Mouse (Mus musculus): ENCODE data around the gene Ano7. TPM values are rescaled to one million over a fixed set of nuclear protein-coding genes. Genes with fewer than 3 reads are reported as not detected.

The Ano7 gene
- total and polyA plus RNA-seq, 2 experiments from 2014 or later, result 0.11 TPM; not detected in 1

DNA sequence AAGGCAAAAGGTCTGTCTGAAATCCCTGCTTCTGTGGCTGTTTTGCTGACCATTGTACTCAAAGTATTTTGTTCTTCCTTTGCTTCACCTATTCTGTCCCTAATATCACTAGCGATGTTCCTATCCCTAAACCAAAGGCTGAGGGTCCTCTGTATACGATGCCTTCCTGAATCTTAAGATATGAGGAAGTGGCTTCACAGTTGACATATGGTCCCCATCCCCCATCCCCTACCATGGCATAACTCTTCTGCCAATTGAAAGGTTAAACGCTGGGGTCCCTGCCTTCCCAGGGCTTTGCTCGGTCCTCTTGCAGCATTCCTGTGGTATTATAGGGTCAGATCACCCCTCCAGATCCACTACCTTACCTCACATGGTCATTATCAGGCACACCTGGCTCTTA is 29.7 kb downstream of the Ano7 start:
- Histone ChIP-seq H3K27ac (ENCODE audit: low read depth) (no peak overlapping the region), H3K4me2 (ENCODE audit: low read depth, low read length) (no peak overlapping the region), H3K4me1 (ENCODE audit: control insufficient read depth, insufficient read depth) (no peaks in the 10 kb centered on the region), H3K4me3 (ENCODE audit: low read depth, low read length) (no peak overlapping the region), H3K9me3 (replicated peaks; ENCODE audit: control insufficient read depth, low read length) (no peaks in the 10 kb centered on the region), H3K9ac (replicated peaks; ENCODE audit: low read depth, low read length) (no peak overlapping the region), H3K27me3 (ENCODE audit: control insufficient read depth, insufficient read depth, low read length) (0 out of 2 replicates have a peak, but pooled peaks cover 6% of the 10 kb centered on the region), H3K36me3 (replicated peaks; ENCODE audit: control insufficient read depth, insufficient read depth, low read length) (peaks cover 22% of the 10 kb centered on the region)
- 79% methylated on average over 4 of the region's 4 CpGs for WGBS
- DNase-seq (ENCODE audit: low spot score) (no peak), ATAC-seq (ENCODE audit: insufficient read depth, low read depth) (no peak)
- TF ChIP-seq EP300 (IDR thresholded peaks at IDR 0.05; ENCODE audit: low read depth), result no peak
- TF ChIP-seq CTCF (IDR thresholded peaks at IDR 0.05; ENCODE audit: low read depth), result no peak

DNA sequence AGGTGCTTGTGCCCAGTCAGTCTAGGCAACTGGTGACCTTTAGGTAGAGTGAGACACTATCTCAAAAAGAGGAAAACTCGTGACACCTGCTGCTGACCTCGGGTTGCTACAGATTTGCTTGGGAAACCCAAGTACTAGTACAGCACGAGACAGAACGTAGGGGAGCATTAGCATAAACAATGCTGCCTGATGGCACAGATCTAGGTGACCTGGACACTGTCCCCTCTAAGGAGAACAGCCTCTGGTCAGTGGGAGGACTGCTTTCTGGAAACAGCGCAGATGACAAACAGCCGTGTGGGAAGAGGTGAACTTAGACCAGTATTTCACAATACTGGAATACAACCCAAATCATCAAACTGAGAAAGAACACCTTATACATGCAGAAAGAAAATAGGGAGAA is 58.4 kb downstream of the Ano7 start:
- no peak for TF ChIP-seq EP300 (IDR thresholded peaks at IDR 0.05; ENCODE audit: low read depth)
- DNase-seq (ENCODE audit: low spot score) (no peak), ATAC-seq (ENCODE audit: insufficient read depth, low read depth) (no peak)
- Histone ChIP-seq H3K4me2 (ENCODE audit: low read depth, low read length) (no peak overlapping the region), H3K9ac (replicated peaks; ENCODE audit: low read depth, low read length) (no peak overlapping the region), H3K9me3 (replicated peaks; ENCODE audit: control insufficient read depth, low read length) (no peaks in the 10 kb centered on the region), H3K27ac (ENCODE audit: low read depth) (no peak overlapping the region), H3K4me3 (ENCODE audit: low read depth, low read length) (no peak overlapping the region), H3K36me3 (replicated peaks; ENCODE audit: control insufficient read depth, insufficient read depth, low read length) (peaks cover 87% of the 10 kb centered on the region), H3K27me3 (ENCODE audit: control insufficient read depth, insufficient read depth, low read length) (no peaks in the 10 kb centered on the region), H3K4me1 (ENCODE audit: control insufficient read depth, insufficient read depth) (no peaks in the 10 kb centered on the region)
- 73% methylated on average over 6 of the region's 6 CpGs for WGBS

DNA sequence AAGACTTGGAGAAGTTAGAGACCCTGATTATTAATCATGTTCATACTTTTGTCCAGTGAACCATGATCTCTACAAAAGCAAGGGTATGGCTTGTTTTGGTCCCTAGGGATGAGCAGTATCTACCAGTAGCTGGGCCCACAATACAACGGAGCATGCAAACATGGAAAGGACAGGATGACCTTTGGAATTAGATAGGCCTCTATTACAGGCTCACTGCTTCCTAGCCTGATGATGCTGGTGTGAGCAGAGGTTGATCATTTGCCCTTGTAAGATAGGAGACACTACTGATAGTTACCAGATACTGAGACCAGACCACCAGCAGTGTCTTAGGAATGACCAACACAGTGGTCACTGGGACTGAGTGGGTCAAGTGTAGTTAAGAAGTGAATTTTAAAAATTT is 65.6 kb downstream of the Ano7 start:
- 52% methylated on average over 1 of the region's 1 CpGs for WGBS
- peaks cover 67% of the 10 kb centered on the region for H3K36me3 ChIP-seq (replicated peaks; ENCODE audit: control insufficient read depth, insufficient read depth, low read length)
- no peak overlapping the region for H3K4me2 ChIP-seq (ENCODE audit: low read depth, low read length)
- no peak for TF ChIP-seq CTCF (IDR thresholded peaks at IDR 0.05; ENCODE audit: low read depth)
- no peak for TF ChIP-seq EP300 (IDR thresholded peaks at IDR 0.05; ENCODE audit: low read depth)
- H3K4me1 ChIP-seq (ENCODE audit: control insufficient read depth, insufficient read depth), result peaks cover 13% of the 10 kb centered on the region
- ATAC-seq (ENCODE audit: insufficient read depth, low read depth) (no peak), DNase-seq (ENCODE audit: low spot score) (no peak)
- H3K27ac ChIP-seq (ENCODE audit: low read depth), result no peak overlapping the region
- no peaks in the 10 kb centered on the region for H3K9me3 ChIP-seq (replicated peaks; ENCODE audit: control insufficient read depth, low read length)
- H3K27me3 ChIP-seq (ENCODE audit: control insufficient read depth, insufficient read depth, low read length), result no peaks in the 10 kb centered on the region
- no peak overlapping the region for H3K9ac ChIP-seq (replicated peaks; ENCODE audit: low read depth, low read length)
- H3K4me3 ChIP-seq (ENCODE audit: low read depth, low read length), result no peak overlapping the region

DNA sequence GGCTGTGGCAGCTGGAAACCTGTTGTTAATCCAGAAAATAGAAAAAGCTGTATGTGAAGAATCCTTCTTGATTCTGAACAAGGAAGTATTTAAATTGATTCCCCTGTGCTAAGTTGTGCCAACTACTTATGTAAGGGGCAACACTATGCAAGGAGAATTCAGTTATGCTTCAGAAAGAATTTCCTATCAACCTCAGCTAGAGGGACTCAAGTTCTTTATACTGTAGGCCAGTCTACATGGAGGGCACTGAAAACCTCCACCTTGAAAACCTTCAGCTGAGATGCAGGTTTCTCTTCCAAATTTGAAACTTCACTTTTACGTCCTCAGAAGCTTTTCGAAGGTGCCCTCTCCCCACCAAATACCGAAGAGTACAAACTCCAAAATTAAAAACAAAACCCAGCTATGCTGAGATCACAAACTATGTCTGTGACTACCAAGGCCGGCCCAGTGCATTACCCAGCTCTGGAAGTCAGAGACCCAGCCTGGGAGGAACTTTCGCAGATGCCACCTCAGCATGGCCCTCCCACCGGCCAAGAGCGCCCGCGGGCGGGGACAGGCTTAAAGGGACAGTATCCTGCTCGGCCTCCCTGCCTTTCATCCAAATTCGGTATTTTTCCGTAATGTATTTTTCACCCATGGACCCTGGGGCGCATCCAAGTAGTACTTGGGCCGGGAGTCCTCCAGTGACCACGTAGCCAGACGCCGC is 70.8 kb downstream of the Ano7 start:
- TF ChIP-seq CTCF (IDR thresholded peaks at IDR 0.05; ENCODE audit: low read depth) (no peak), EP300 (IDR thresholded peaks at IDR 0.05; ENCODE audit: low read depth) (no peak)
- H3K27ac ChIP-seq (ENCODE audit: low read depth), result peak overlapping the region; percentile 93
- no peaks in the 10 kb centered on the region for H3K9me3 ChIP-seq (replicated peaks; ENCODE audit: control insufficient read depth, low read length)
- peaks cover 20% of the 10 kb centered on the region for H3K36me3 ChIP-seq (replicated peaks; ENCODE audit: control insufficient read depth, insufficient read depth, low read length)
- peak; percentile 70 for DNase-seq (ENCODE audit: low spot score)
- H3K4me2 ChIP-seq (ENCODE audit: low read depth, low read length), result peak overlapping the region; percentile 79
- peaks cover 20% of the 10 kb centered on the region for H3K4me1 ChIP-seq (ENCODE audit: control insufficient read depth, insufficient read depth)
- 3% methylated on average over 18 of the region's 18 CpGs for WGBS
- peak overlapping the region; percentile 74 for H3K9ac ChIP-seq (replicated peaks; ENCODE audit: low read depth, low read length)
- peak; percentile 89 for ATAC-seq (ENCODE audit: insufficient read depth, low read depth)
- peak overlapping the region; percentile 71 for H3K4me3 ChIP-seq (ENCODE audit: low read depth, low read length)
- H3K27me3 ChIP-seq (ENCODE audit: control insufficient read depth, insufficient read depth, low read length), result no peaks in the 10 kb centered on the region

DNA sequence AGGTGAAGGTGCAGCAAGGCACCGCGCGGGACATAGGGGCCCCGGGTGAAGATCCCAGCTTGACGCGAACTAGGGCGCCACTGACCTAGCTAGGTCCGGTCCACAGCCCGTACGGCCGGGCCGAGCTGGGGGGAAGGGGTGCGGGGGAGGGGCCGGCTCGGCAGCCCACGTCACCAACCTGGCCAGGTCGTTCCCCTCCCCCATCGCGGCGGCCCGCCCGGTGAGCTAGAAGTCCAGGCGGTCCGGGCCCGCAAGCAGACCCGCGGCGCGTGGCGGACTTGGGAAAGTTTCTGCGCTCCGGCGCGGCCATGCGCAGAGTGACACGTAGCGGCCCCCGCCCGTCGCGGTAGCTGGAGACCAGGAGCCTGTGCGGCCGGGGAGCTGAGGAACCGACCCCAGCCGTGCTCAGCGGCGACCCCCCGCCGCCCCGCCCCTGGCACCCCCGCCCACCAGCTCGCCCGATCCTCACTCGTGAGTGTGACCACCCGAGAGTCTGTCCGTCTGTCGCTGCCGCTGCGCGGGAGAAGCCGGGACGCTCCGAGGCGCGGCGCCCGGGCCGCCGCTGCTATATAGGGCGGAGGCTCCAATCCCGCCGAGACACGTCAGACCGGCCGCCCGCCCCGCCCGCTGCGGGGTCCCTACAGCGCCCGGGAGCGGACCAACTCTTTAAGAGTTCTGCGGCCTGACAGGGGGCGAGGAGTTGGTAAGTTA is 71.5 kb downstream of the Ano7 start:
- no peaks in the 10 kb centered on the region for H3K27me3 ChIP-seq (ENCODE audit: control insufficient read depth, insufficient read depth, low read length)
- peaks cover 20% of the 10 kb centered on the region for H3K4me1 ChIP-seq (ENCODE audit: control insufficient read depth, insufficient read depth)
- peaks cover 14% of the 10 kb centered on the region for H3K36me3 ChIP-seq (replicated peaks; ENCODE audit: control insufficient read depth, insufficient read depth, low read length)
- peak overlapping the region; percentile 93 for H3K27ac ChIP-seq (ENCODE audit: low read depth)
- WGBS, result under 1% methylated on average over 67 of the region's 84 CpGs
- no peak for TF ChIP-seq EP300 (IDR thresholded peaks at IDR 0.05; ENCODE audit: low read depth)
- no peak for TF ChIP-seq CTCF (IDR thresholded peaks at IDR 0.05; ENCODE audit: low read depth)
- DNase-seq (ENCODE audit: low spot score) (peak; percentile 67), ATAC-seq (ENCODE audit: insufficient read depth, low read depth) (peak; percentile 84)
- peak overlapping the region; percentile 79 for H3K4me2 ChIP-seq (ENCODE audit: low read depth, low read length)
- H3K9me3 ChIP-seq (replicated peaks; ENCODE audit: control insufficient read depth, low read length), result no peaks in the 10 kb centered on the region
- peak overlapping the region; percentile 74 for H3K9ac ChIP-seq (replicated peaks; ENCODE audit: low read depth, low read length)
- peak overlapping the region; percentile 71 for H3K4me3 ChIP-seq (ENCODE audit: low read depth, low read length)

All from heart, postnatal 0 days (tissue).